Comparison of ENCODE assay signal across 34 mouse cellular contexts in genomic region chr6:34460651-34461050, GRCm38 (mm10). TPM values are rescaled to one million over a fixed set of nuclear protein-coding genes. Genes with fewer than 3 reads are reported as not detected.
"Had no signal": no experiment of that assay in that cellular context is flagged by ENCODE, and none has a peak within 500 bp of the region (broad histone marks: within the 10 kb centered on the region; RNA-seq: fewer than 3 reads in every experiment).

No protein-coding gene starts in this region.

- DNase-seq: cerebellum, adult 2 months; cerebellum, adult 8-10 months; cerebellum, adult 9-10 months; cerebellum, postnatal 10 days; cerebellum, postnatal 14 days; cerebellum, postnatal 25 days; cerebellum, postnatal 36 days; embryo, embryonic 11 days; forebrain, postnatal 0 days; gastrocnemius, adult 2 months; gastrocnemius, postnatal 10 days; gastrocnemius, postnatal 14 days; gastrocnemius, postnatal 25 days; gastrocnemius, postnatal 36 days; heart, adult 11 months; heart, adult 18-20 months; heart, adult 2 months had no signal

- H3K4me1 ChIP-seq: embryonic facial prominence, embryonic 10.5 days; embryonic facial prominence, embryonic 13.5 days; embryonic facial prominence, embryonic 15.5 days; forebrain, embryonic 10.5 days; forebrain, embryonic 12.5 days; forebrain, embryonic 13.5 days; forebrain, embryonic 15.5 days had no signal

- H3K36me3 ChIP-seq: embryonic facial prominence, embryonic 10.5 days; embryonic facial prominence, embryonic 12.5 days; embryonic facial prominence, embryonic 13.5 days; embryonic facial prominence, embryonic 15.5 days; forebrain, embryonic 10.5 days; forebrain, embryonic 12.5 days; forebrain, embryonic 15.5 days had no signal

- H3K27me3 ChIP-seq: embryonic facial prominence, embryonic 12.5 days; embryonic facial prominence, embryonic 15.5 days; forebrain, embryonic 12.5 days; forebrain, embryonic 13.5 days; forebrain, embryonic 15.5 days had no signal

- H3K9me3 ChIP-seq: embryonic facial prominence, embryonic 10.5 days; embryonic facial prominence, embryonic 12.5 days; embryonic facial prominence, embryonic 13.5 days; embryonic facial prominence, embryonic 15.5 days; forebrain, embryonic 10.5 days; forebrain, embryonic 12.5 days; forebrain, embryonic 13.5 days; forebrain, embryonic 15.5 days had no signal

- H3K27ac ChIP-seq: embryonic facial prominence, embryonic 10.5 days; embryonic facial prominence, embryonic 12.5 days; embryonic facial prominence, embryonic 13.5 days; embryonic facial prominence, embryonic 15.5 days; forebrain, embryonic 10.5 days; forebrain, embryonic 12.5 days; forebrain, embryonic 13.5 days; forebrain, embryonic 15.5 days; gastrocnemius, adult 2 months; heart, adult 2 months had no signal

- H3K4me3 ChIP-seq: embryonic facial prominence, embryonic 10.5 days; embryonic facial prominence, embryonic 12.5 days; embryonic facial prominence, embryonic 13.5 days; embryonic facial prominence, embryonic 15.5 days; erythroblast, embryonic 14.5 days; forebrain, embryonic 10.5 days; forebrain, embryonic 12.5 days; forebrain, embryonic 13.5 days; forebrain, embryonic 15.5 days; gastrocnemius, adult 2 months; heart, adult 2 months had no signal

- H3K9ac ChIP-seq: embryonic facial prominence, embryonic 12.5 days; embryonic facial prominence, embryonic 13.5 days; embryonic facial prominence, embryonic 15.5 days; forebrain, embryonic 12.5 days; forebrain, embryonic 13.5 days; forebrain, embryonic 15.5 days; forebrain, postnatal 0 days had no signal

- H3K4me2 ChIP-seq: embryonic facial prominence, embryonic 12.5 days; embryonic facial prominence, embryonic 13.5 days; embryonic facial prominence, embryonic 15.5 days; forebrain, embryonic 12.5 days; forebrain, embryonic 13.5 days; forebrain, embryonic 15.5 days had no signal

- ATAC-seq: forebrain, embryonic 13.5 days; forebrain, embryonic 14.5 days; forebrain, embryonic 15.5 days; forebrain, embryonic 16.5 days; forebrain, postnatal 0 days had no signal

RNA-seq across cellular contexts. Expression of gene Akr1b7, which starts 48.5 kb away (rescaled TPM):
- total RNA-seq: common myeloid progenitor, adult 5-6 weeks; forebrain, postnatal 0 days; gastrocnemius, adult 18-20 months; gastrocnemius, adult 2 months; gastrocnemius, postnatal 10 days; gastrocnemius, postnatal 14 days; gastrocnemius, postnatal 25 days; gastrocnemius, postnatal 36 days; granulocyte monocyte progenitor cell, adult 5-6 weeks; heart, adult 18-20 months; heart, adult 2 months had no signal
- polyA plus RNA-seq: embryonic facial prominence, embryonic 10.5 days; embryonic facial prominence, embryonic 11.5 days; embryonic facial prominence, embryonic 12.5 days; embryonic facial prominence, embryonic 13.5 days; embryonic facial prominence, embryonic 14.5 days; embryonic facial prominence, embryonic 15.5 days; erythroblast, embryonic 14.5 days; forebrain, embryonic 11.5 days; forebrain, embryonic 12.5 days; forebrain, embryonic 13.5 days; forebrain, embryonic 14.5 days; forebrain, embryonic 15.5 days; forebrain, embryonic 16.5 days; heart, adult 2 months had no signal
